Mouse (Mus musculus) stomach, postnatal 0 days (tissue): ENCODE measurements at regions not wholly inside any gene's neighbourhood (a gene's known extent, or its start where the extent isn't known, plus 50 kb on each side); places are given as distances from the start of the nearest gene placed in this dataset.
"Not testable (repeated sequence)": the region's sequence is repeated elsewhere in the genome, so short reads cannot be mapped to it uniquely, and the experiment has no call there.

Source experiments
- CTCF ChIP-seq: IDR thresholded peaks from 2 replicates; pipeline ENCODE4 v1.5.1; 2016; ENCODE audit warnings: antibody characterized with exemption, low read depth, mild to moderate bottlenecking, moderate library complexity
- EP300 ChIP-seq: optimal IDR thresholded peaks from 2 replicates; pipeline ENCODE3; 2016; ENCODE audit warnings: antibody characterized with exemption

GRCm38 (mm10) chrX:15846119-15846877, 676.4 kb upstream of the Cypt1 start:
- not testable (repeated sequence) for TF ChIP-seq CTCF, EP300
